Mouse (Mus musculus): ENCODE measurements around the gene Pfas. TPM values are rescaled to one million over a fixed set of nuclear protein-coding genes. Genes with fewer than 3 reads are reported as not detected.
"Not testable (repeated sequence)": the region's sequence is repeated elsewhere in the genome, so short reads cannot be mapped to it uniquely, and the experiment has no call there.

Gene Pfas
- polyA plus RNA-seq, 1 experiment from 2014 or later = 42.7 TPM

- WGBS = 28% methylated on average over 1 of the region's 1 CpGs
- no peaks in the 10 kb centered on the region for H3K36me3 ChIP-seq
These were observed 41.7 kb downstream of the Pfas start for GRCm38 (mm10) chr11:68966554-68966953.

GRCm38 (mm10) chr11:68965845-68966244 is 42.4 kb downstream of the Pfas start:
- H3K4me3 ChIP-seq = no peak overlapping the region
- ATAC-seq (ENCODE audit: insufficient number of reproducible peaks, insufficient read depth, low FRiP score, low TSS enrichment, low read depth) = no peak
- no peaks in the 10 kb centered on the region for H3K27me3 ChIP-seq
- H3K4me1 ChIP-seq = peaks cover 18% of the 10 kb centered on the region
- no peak overlapping the region for H3K27ac ChIP-seq
- H3K4me2 ChIP-seq = no peak overlapping the region
- no peaks in the 10 kb centered on the region for H3K9me3 ChIP-seq
- WGBS = 27% methylated on average over 3 of the region's 3 CpGs
- H3K9ac ChIP-seq = no peak overlapping the region
- no peaks in the 10 kb centered on the region for H3K36me3 ChIP-seq

More at GRCm38 (mm10) chr11:68966554-68966953, 41.7 kb downstream of the Pfas start:
- Histone ChIP-seq H3K9ac (no peak overlapping the region), H3K4me2 (no peak overlapping the region), H3K27me3 (no peaks in the 10 kb centered on the region), H3K27ac (no peak overlapping the region), H3K4me1 (peaks cover 18% of the 10 kb centered on the region), H3K9me3 (no peaks in the 10 kb centered on the region), H3K4me3 (no peak overlapping the region)
- ATAC-seq (ENCODE audit: insufficient number of reproducible peaks, insufficient read depth, low FRiP score, low TSS enrichment, low read depth) = no peak

GRCm38 (mm10) chr11:68965050-68965449 is 43.2 kb downstream of the Pfas start:
- Histone ChIP-seq H3K27me3 (no peaks in the 10 kb centered on the region), H3K9ac (no peak overlapping the region), H3K4me1 (peaks cover 18% of the 10 kb centered on the region), H3K4me3 (no peak overlapping the region), H3K36me3 (no peaks in the 10 kb centered on the region), H3K9me3 (no peaks in the 10 kb centered on the region), H3K4me2 (no peak overlapping the region), H3K27ac (no peak overlapping the region)
- ATAC-seq (ENCODE audit: insufficient number of reproducible peaks, insufficient read depth, low FRiP score, low TSS enrichment, low read depth) = no peak

- peaks cover 11% of the 10 kb centered on the region for H3K4me1 ChIP-seq
- H3K36me3 ChIP-seq = no peaks in the 10 kb centered on the region
- no peak for ATAC-seq (ENCODE audit: insufficient number of reproducible peaks, insufficient read depth, low FRiP score, low TSS enrichment, low read depth)
- no peaks in the 10 kb centered on the region for H3K27me3 ChIP-seq
- WGBS = 77% methylated on average over 2 of the region's 2 CpGs
- H3K4me2 ChIP-seq = no peak overlapping the region
- H3K9ac ChIP-seq = no peak overlapping the region
- no peaks in the 10 kb centered on the region for H3K9me3 ChIP-seq
- H3K4me3 ChIP-seq = no peak overlapping the region
- no peak overlapping the region for H3K27ac ChIP-seq
These were observed 44.9 kb downstream of the Pfas start for GRCm38 (mm10) chr11:68963405-68963804.

- WGBS = 18% methylated on average over 11 of the region's 11 CpGs
- H3K4me3 ChIP-seq = not testable (repeated sequence)
These were observed 46.1 kb downstream of the Pfas start for GRCm38 (mm10) chr11:68962159-68962558.

GRCm38 (mm10) chr11:68961596-68961995 is 46.7 kb downstream of the Pfas start:
- H3K27ac ChIP-seq = no peak overlapping the region
- H3K4me3 ChIP-seq = no peak overlapping the region
- 77% methylated on average over 3 of the region's 3 CpGs for WGBS
- no peak for ATAC-seq (ENCODE audit: insufficient number of reproducible peaks, insufficient read depth, low FRiP score, low TSS enrichment, low read depth)
- H3K9me3 ChIP-seq = no peaks in the 10 kb centered on the region
- H3K9ac ChIP-seq = no peak overlapping the region
- peaks cover 7% of the 10 kb centered on the region for H3K4me1 ChIP-seq
- H3K36me3 ChIP-seq = no peaks in the 10 kb centered on the region
- peaks cover 10% of the 10 kb centered on the region for H3K27me3 ChIP-seq
- no peak overlapping the region for H3K4me2 ChIP-seq

More at GRCm38 (mm10) chr11:68962159-68962558, 46.1 kb downstream of the Pfas start:
- ATAC-seq (ENCODE audit: insufficient number of reproducible peaks, insufficient read depth, low FRiP score, low TSS enrichment, low read depth); H3K9me3 ChIP-seq; H3K9ac ChIP-seq; H3K27me3 ChIP-seq; H3K27ac ChIP-seq; H3K36me3 ChIP-seq; H3K4me1 ChIP-seq: not testable (repeated sequence)
- H3K4me2 ChIP-seq = peak overlapping the region; percentile 18; the same call in 1 of the 2 replicates

GRCm38 (mm10) chr11:68957971-68958370 is 50.3 kb downstream of the Pfas start:
- WGBS = 91% methylated on average over 1 of the region's 1 CpGs
- ATAC-seq (ENCODE audit: insufficient number of reproducible peaks, insufficient read depth, low FRiP score, low TSS enrichment, low read depth) = no peak
- H3K36me3 ChIP-seq = no peaks in the 10 kb centered on the region
- no peak overlapping the region for H3K4me3 ChIP-seq
- H3K9ac ChIP-seq = no peak overlapping the region
- H3K4me2 ChIP-seq = no peak overlapping the region
- peaks cover 40% of the 10 kb centered on the region for H3K27me3 ChIP-seq
- no peak overlapping the region for H3K27ac ChIP-seq
- no peaks in the 10 kb centered on the region for H3K9me3 ChIP-seq
- H3K4me1 ChIP-seq = peaks cover 25% of the 10 kb centered on the region

- Histone ChIP-seq H3K4me1 (peaks cover 25% of the 10 kb centered on the region), H3K9me3 (no peaks in the 10 kb centered on the region), H3K27me3 (peaks cover 41% of the 10 kb centered on the region), H3K36me3 (no peaks in the 10 kb centered on the region), H3K4me3 (peak within 1 kb of the TSS; percentile 9), H3K4me2 (peak within 1 kb of the TSS; percentile 22), H3K27ac (no peak within 1 kb of the TSS), H3K9ac (0 out of 2 replicates have a peak within 1 kb of the TSS, but pooled peaks have one; percentile 36)
- no peak for ATAC-seq (ENCODE audit: insufficient number of reproducible peaks, insufficient read depth, low FRiP score, low TSS enrichment, low read depth)
- WGBS = 39% methylated on average over 8 of the region's 8 CpGs
These were observed 51.0 kb downstream of the Pfas start, which contains the start of gene Arhgef15 for GRCm38 (mm10) chr11:68957308-68957707. Gene Arhgef15 (minus strand): TSS chr11:68957480.

- Histone ChIP-seq H3K4me1 (peaks cover 24% of the 10 kb centered on the region), H3K4me3 (peak overlapping the region; percentile 9), H3K27me3 (peaks cover 45% of the 10 kb centered on the region), H3K27ac (no peak overlapping the region), H3K9me3 (no peaks in the 10 kb centered on the region), H3K36me3 (no peaks in the 10 kb centered on the region), H3K9ac (0 out of 2 replicates have a peak overlapping the region, but pooled peaks have one; percentile 36), H3K4me2 (peak overlapping the region; percentile 22)
- no peak for ATAC-seq (ENCODE audit: insufficient number of reproducible peaks, insufficient read depth, low FRiP score, low TSS enrichment, low read depth)
- 29% methylated on average over 13 of the region's 13 CpGs for WGBS
These were observed 51.6 kb downstream of the Pfas start for GRCm38 (mm10) chr11:68956697-68957096.

GRCm38 (mm10) chr11:68956107-68956506 is 52.2 kb downstream of the Pfas start:
- no peak for ATAC-seq (ENCODE audit: insufficient number of reproducible peaks, insufficient read depth, low FRiP score, low TSS enrichment, low read depth)
- 48% methylated on average over 1 of the region's 3 CpGs for WGBS
- Histone ChIP-seq H3K36me3 (no peaks in the 10 kb centered on the region), H3K4me3 (peak overlapping the region; percentile 9; the same call in 1 of the 2 replicates), H3K27me3 (peaks cover 51% of the 10 kb centered on the region), H3K9me3 (no peaks in the 10 kb centered on the region), H3K9ac (no peak overlapping the region), H3K4me1 (peaks cover 24% of the 10 kb centered on the region), H3K27ac (no peak overlapping the region), H3K4me2 (0 out of 2 replicates have a peak overlapping the region, but pooled peaks have one; percentile 22)

GRCm38 (mm10) chr11:68955473-68955872 is 52.8 kb downstream of the Pfas start:
- H3K4me1 ChIP-seq = peaks cover 24% of the 10 kb centered on the region
- ATAC-seq (ENCODE audit: insufficient number of reproducible peaks, insufficient read depth, low FRiP score, low TSS enrichment, low read depth) = no peak
- H3K9me3 ChIP-seq = no peaks in the 10 kb centered on the region
- H3K4me3 ChIP-seq = peak overlapping the region; percentile 45
- peak overlapping the region; percentile 69; the same call in 1 of the 2 replicates for H3K9ac ChIP-seq
- no peaks in the 10 kb centered on the region for H3K36me3 ChIP-seq
- peaks cover 53% of the 10 kb centered on the region for H3K27me3 ChIP-seq
- 68% methylated on average over 5 of the region's 5 CpGs for WGBS
- peak overlapping the region; percentile 69 for H3K4me2 ChIP-seq
- H3K27ac ChIP-seq = no peak overlapping the region

GRCm38 (mm10) chr11:68954408-68954807 is 53.9 kb downstream of the Pfas start:
- peaks cover 24% of the 10 kb centered on the region for H3K4me1 ChIP-seq
- H3K36me3 ChIP-seq = no peaks in the 10 kb centered on the region
- no peak for ATAC-seq (ENCODE audit: insufficient number of reproducible peaks, insufficient read depth, low FRiP score, low TSS enrichment, low read depth)
- no peak overlapping the region for H3K27ac ChIP-seq
- H3K4me2 ChIP-seq = peak overlapping the region; percentile 69
- H3K9me3 ChIP-seq = no peaks in the 10 kb centered on the region
- 2% methylated on average over 17 of the region's 17 CpGs for WGBS
- peaks cover 53% of the 10 kb centered on the region for H3K27me3 ChIP-seq
- H3K4me3 ChIP-seq = peak overlapping the region; percentile 45
- peak overlapping the region; percentile 69 for H3K9ac ChIP-seq
